Mouse (Mus musculus) heart, postnatal 0 days (tissue): ENCODE results near the gene Rad51c. TPM values are rescaled to one million over a fixed set of nuclear protein-coding genes. Genes with fewer than 3 reads are reported as not detected.
A peak's percentile ranks its signal among the peaks of the same experiment; 100 is the strongest.
"Not testable (repeated sequence)": the region's sequence is repeated elsewhere in the genome, so short reads cannot be mapped to it uniquely, and the experiment has no call there.

Source experiments
- ATAC-seq: fragments of 200-750 bp; cut with Nextera tagmentation; 2 replicates; pipeline ENCODE4 v1.8.0; 2017; ENCODE audit warnings: low read depth, moderate number of reproducible peaks, moderate library complexity; ENCODE audit not compliant: insufficient read depth
- DNase-seq: peaks from one replicate; pipeline ENCODE4 v3.0.0-alpha.2; 2016; ENCODE audit warnings: low spot score
- H3K27ac ChIP-seq: fragments of 300-500 bp; sonication (generic); 2 replicates; pipeline ENCODE4 v1.5.1; 2014; ENCODE audit warnings: low read depth, mild to moderate bottlenecking
- H3K27me3 ChIP-seq: fragments of 300-500 bp; sonication (generic); 2 replicates; pipeline ENCODE4 v1.6.1; 2014; ENCODE audit warnings: low read length, mixed read lengths; ENCODE audit not compliant: control insufficient read depth, insufficient read depth
- H3K36me3 ChIP-seq: fragments of 300-500 bp; sonication (generic); replicated peaks from 2 replicates; pipeline ENCODE4 v1.6.1; 2014; ENCODE audit warnings: low read length, mixed read lengths; ENCODE audit not compliant: control insufficient read depth, insufficient read depth
- H3K4me1 ChIP-seq: fragments of 300-500 bp; sonication (generic); 2 replicates; pipeline ENCODE4 v1.6.1; 2014; ENCODE audit warnings: antibody characterized with exemption; ENCODE audit not compliant: control insufficient read depth, insufficient read depth
- H3K4me2 ChIP-seq: fragments of 300-500 bp; sonication (generic); 2 replicates; pipeline ENCODE4 v1.6.1; 2014; ENCODE audit warnings: low read depth, mild to moderate bottlenecking, low read length, moderate library complexity
- H3K4me3 ChIP-seq: fragments of 300-500 bp; sonication (generic); 2 replicates; pipeline ENCODE4 v1.5.1; 2014; ENCODE audit warnings: low read depth, low read length
- H3K9ac ChIP-seq: fragments of 300-500 bp; sonication (generic); replicated peaks from 2 replicates; pipeline ENCODE4 v1.6.1; 2014; ENCODE audit warnings: low read depth, low read length, mixed read lengths
- H3K9me3 ChIP-seq: fragments of 300-500 bp; sonication (generic); replicated peaks from 2 replicates; pipeline ENCODE4 v1.6.1; 2016; ENCODE audit warnings: low read length; ENCODE audit not compliant: control insufficient read depth
- CTCF ChIP-seq: IDR thresholded peaks from 2 replicates; pipeline ENCODE4 v1.5.1; 2016; ENCODE audit warnings: antibody characterized with exemption, control low read depth, low read depth
- EP300 ChIP-seq: IDR thresholded peaks from 2 replicates; pipeline ENCODE4 v1.6.1; 2016; ENCODE audit warnings: antibody characterized with exemption, low read depth
- WGBS: fragments of 180-500 bp; shearing (Covaris S2); extraction: QIAGEN DNeasy Blood & Tissue Kit; methylation state at CpG from one replicate; pipeline ENCODE4 v1.1.7; 2014; 5-methylcytosine and 5-hydroxymethylcytosine counted together
- polyA plus RNA-seq: library from polyadenylated mRNA; unstranded; fragments of >200 nt; fragmentation: Nextera tagmentation; extraction: Ambion mirVana; gene quantifications from 2 replicates; pipeline ENCODE4 v1.2.1, GENCODE M21; 2015
- total RNA-seq: library from RNA; depleted of rRNA; stranded (reverse); fragments of >200 nt; gene quantifications from 2 replicates; pipeline ENCODE4 v1.2.3, GENCODE M21; 2014; ENCODE audit warnings: low replicate concordance

Gene Rad51c
- total and polyA plus RNA-seq, 2 experiments from 2014 or later = 5.2 to 6.9 TPM

- WGBS = 58% methylated on average over 5 of the region's 5 CpGs
- Histone ChIP-seq H3K9ac (no peak overlapping the region), H3K27ac (no peak overlapping the region), H3K4me3 (no peak overlapping the region), H3K27me3 (no peaks in the 10 kb centered on the region), H3K4me1 (no peaks in the 10 kb centered on the region), H3K9me3 (no peaks in the 10 kb centered on the region), H3K36me3 (no peaks in the 10 kb centered on the region), H3K4me2 (no peak overlapping the region)
- no peak for DNase-seq
- TF ChIP-seq EP300 (no peak), CTCF (no peak)
- ATAC-seq = no peak
Observed at GRCm38 (mm10) chr11:87416120-87416519, 11.4 kb upstream of the Rad51c start.

- TF ChIP-seq CTCF = peak; percentile 32
Observed at GRCm38 (mm10) chr11:87413412-87413811, 8.7 kb upstream of the Rad51c start.

DNA sequence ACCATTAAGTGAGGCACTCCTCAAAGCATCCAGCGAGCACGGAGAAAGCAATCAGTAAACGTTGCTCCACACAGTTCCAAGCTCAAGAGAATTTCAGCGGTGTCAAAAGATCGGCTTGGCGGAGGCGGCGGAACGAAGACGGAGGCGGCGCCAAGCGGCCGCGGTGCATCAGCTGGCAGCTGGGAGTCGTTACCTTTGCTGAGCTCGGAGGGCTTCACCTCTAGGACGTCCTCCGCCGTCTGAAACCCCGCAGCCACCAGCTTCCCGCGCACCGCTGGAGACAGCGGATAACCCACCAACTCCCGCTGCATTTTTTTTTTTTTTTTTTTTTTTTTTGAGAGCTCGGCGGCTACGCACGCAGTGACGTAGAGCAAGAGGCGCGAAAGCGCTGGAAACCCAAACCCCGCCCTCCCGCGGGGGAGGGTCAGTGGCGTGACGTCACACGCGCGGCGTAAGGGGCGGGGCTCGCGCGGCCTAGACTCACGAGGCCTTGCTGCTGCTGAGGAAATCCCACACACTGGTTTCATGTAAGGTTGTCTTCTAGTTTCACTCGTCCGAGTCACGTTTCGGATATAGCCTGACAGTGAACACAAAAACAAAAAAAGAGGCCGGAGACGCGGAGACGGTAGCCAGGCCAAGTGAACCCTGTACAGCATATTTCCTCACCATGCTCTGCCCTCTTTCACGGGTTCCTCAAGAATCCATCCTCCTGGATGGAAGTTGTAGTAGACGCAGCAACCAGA is 472 bp downstream of the Rad51c start:
- TF ChIP-seq CTCF (no peak; the same call in 1 of the 2 replicates), EP300 (0 out of 2 replicates have a peak, but pooled peaks have one; percentile 43)
- Histone ChIP-seq H3K27ac (peak overlapping the region; percentile 90), H3K27me3 (no peaks in the 10 kb centered on the region), H3K4me2 (peak overlapping the region; percentile 72), H3K36me3 (no peaks in the 10 kb centered on the region), H3K4me3 (peak overlapping the region; percentile 76), H3K4me1 (peaks cover 3% of the 10 kb centered on the region; the same call in 1 of the 2 replicates), H3K9ac (peak overlapping the region; percentile 75), H3K9me3 (no peaks in the 10 kb centered on the region)
- ATAC-seq = peak; percentile 99
- peak; percentile 91 for DNase-seq
- 1% methylated on average over 58 of the region's 58 CpGs for WGBS

More at GRCm38 (mm10) chr11:87413412-87413811, 8.7 kb upstream of the Rad51c start:
- H3K27me3 ChIP-seq, H3K9ac ChIP-seq, DNase-seq, H3K4me1 ChIP-seq, H3K27ac ChIP-seq, H3K36me3 ChIP-seq, H3K4me3 ChIP-seq, ATAC-seq, H3K4me2 ChIP-seq, H3K9me3 ChIP-seq: not testable (repeated sequence)
- 61% methylated on average over 3 of the region's 3 CpGs for WGBS

GRCm38 (mm10) chr11:87398402-87398801 is 6.4 kb downstream of the Rad51c start:
- DNase-seq (peak; percentile 5), ATAC-seq (no peak)
- 57% methylated on average over 2 of the region's 2 CpGs for WGBS
- Histone ChIP-seq H3K27me3 (no peaks in the 10 kb centered on the region), H3K4me1 (no peaks in the 10 kb centered on the region), H3K4me3 (no peak overlapping the region), H3K9me3 (no peaks in the 10 kb centered on the region), H3K4me2 (no peak overlapping the region), H3K36me3 (no peaks in the 10 kb centered on the region), H3K27ac (no peak overlapping the region), H3K9ac (no peak overlapping the region)
- TF ChIP-seq CTCF (peak; percentile 24; the same call in 1 of the 2 replicates), EP300 (no peak)

- Histone ChIP-seq H3K36me3 (no peaks in the 10 kb centered on the region), H3K4me3 (no peak overlapping the region), H3K9ac (no peak overlapping the region), H3K4me1 (no peaks in the 10 kb centered on the region), H3K27ac (no peak overlapping the region), H3K9me3 (no peaks in the 10 kb centered on the region), H3K4me2 (no peak overlapping the region), H3K27me3 (no peaks in the 10 kb centered on the region)
- DNase-seq (peak; percentile 16), ATAC-seq (no peak)
- TF ChIP-seq EP300 (no peak), CTCF (peak; percentile 83)
- 17% methylated on average over 1 of the region's 1 CpGs for WGBS
Observed at GRCm38 (mm10) chr11:87393855-87394254, 10.9 kb downstream of the Rad51c start.

GRCm38 (mm10) chr11:87385676-87386075 is 19.1 kb downstream of the Rad51c start:
- ATAC-seq = no peak
- Histone ChIP-seq H3K4me2 (no peak overlapping the region), H3K27ac (no peak overlapping the region), H3K4me3 (no peak overlapping the region), H3K4me1 (no peaks in the 10 kb centered on the region), H3K27me3 (no peaks in the 10 kb centered on the region), H3K9me3 (no peaks in the 10 kb centered on the region), H3K9ac (no peak overlapping the region), H3K36me3 (no peaks in the 10 kb centered on the region)
- DNase-seq = no peak
- TF ChIP-seq EP300 = no peak
- TF ChIP-seq CTCF = no peak
- 89% methylated on average over 1 of the region's 1 CpGs for WGBS
